Mouse (Mus musculus) kidney, adult 18-20 months (tissue): ENCODE measurements around the gene Alyref2.

Experiments used
- DNase-seq: peaks from one replicate; pipeline ENCODE4 v3.0.0; 2021

Alyref2 gene

GRCm38 (mm10) chr1:171501636-171502080, 1.6 kb upstream of the Alyref2 start:
- DNase-seq: peak; percentile 48

- peak; percentile 44 for DNase-seq
Observed at GRCm38 (mm10) chr1:171502388-171503249, 659 bp upstream of the Alyref2 start.

- DNase-seq: peak; percentile 83
Observed at GRCm38 (mm10) chr1:171503592-171504291, 464 bp downstream of the Alyref2 start.

GRCm38 (mm10) chr1:171504586-171504985, 1.3 kb downstream of the Alyref2 start:
- no peak for DNase-seq

GRCm38 (mm10) chr1:171513234-171513633, 10.0 kb downstream of the Alyref2 start:
- DNase-seq: no peak

GRCm38 (mm10) chr1:171513760-171514159, 10.5 kb downstream of the Alyref2 start:
- DNase-seq: no peak

GRCm38 (mm10) chr1:171515039-171515438, 11.8 kb downstream of the Alyref2 start:
- DNase-seq: no peak

- no peak for DNase-seq
Observed at GRCm38 (mm10) chr1:171515557-171515956, 12.3 kb downstream of the Alyref2 start.

- DNase-seq: no peak
Observed at GRCm38 (mm10) chr1:171531367-171531766, 28.1 kb downstream of the Alyref2 start.

GRCm38 (mm10) chr1:171532830-171533229, 29.6 kb downstream of the Alyref2 start:
- DNase-seq: no peak

GRCm38 (mm10) chr1:171534557-171534956, 31.3 kb downstream of the Alyref2 start:
- DNase-seq: no peak

GRCm38 (mm10) chr1:171535194-171535593, 31.9 kb downstream of the Alyref2 start, which contains the start of gene Itln1:
Gene Itln1, minus strand, starts transcription at chr1:171535294.
- no peak for DNase-seq

GRCm38 (mm10) chr1:171540694-171541093, 37.4 kb downstream of the Alyref2 start:
- DNase-seq: no peak

GRCm38 (mm10) chr1:171551326-171551725, 48.0 kb downstream of the Alyref2 start:
- no peak for DNase-seq

- DNase-seq: no peak
Observed at GRCm38 (mm10) chr1:171552230-171552629, 49.0 kb downstream of the Alyref2 start.

GRCm38 (mm10) chr1:171553359-171554341, 50.4 kb downstream of the Alyref2 start:
- DNase-seq: no peak
